Mouse (Mus musculus) CH12.LX (cell line): ENCODE results near the gene Tvp23b.

Experiments
- BHLHE40 ChIP-seq: IDR thresholded peaks from 2 replicates; pipeline ENCODE4 v1.6.1; 2011; ENCODE audit warnings: mild to moderate bottlenecking, low read depth, low read length, improper control_type of control experiment
- CHD1 ChIP-seq: IDR thresholded peaks from 2 replicates; pipeline ENCODE4 v1.6.1; 2012; ENCODE audit warnings: low read depth, low read length, improper control_type of control experiment, inconsistent platforms
- CHD2 ChIP-seq: IDR thresholded peaks from 2 replicates; pipeline ENCODE4 v1.6.1; 2011; ENCODE audit warnings: low read length, improper control_type of control experiment
- CTCF ChIP-seq, 2 experiments: IDR thresholded peaks in 1 of 2; conservative IDR thresholded peaks in 1 of 2; 2 replicates each; pipeline ENCODE4 v1.5.1; 2011 to 2012; ENCODE audit warnings: low read depth in 2 of 2, low read length in 2 of 2, improper control_type of control experiment in 1 of 2, inconsistent platforms in 1 of 2, mild to moderate bottlenecking in 1 of 2, moderate library complexity in 1 of 2
- EP300 ChIP-seq: IDR thresholded peaks from 2 replicates; pipeline ENCODE4 v1.6.1; 2011; ENCODE audit warnings: low read length, improper control_type of control experiment
- MAFK ChIP-seq: IDR thresholded peaks from 2 replicates; pipeline ENCODE4 v1.6.1; 2011; ENCODE audit warnings: low read length, improper control_type of control experiment; ENCODE audit not compliant: insufficient replicate concordance
- MAX ChIP-seq: IDR thresholded peaks from 2 replicates; pipeline ENCODE4 v1.6.1; 2011; ENCODE audit warnings: low read length, improper control_type of control experiment
- NRF1 ChIP-seq: IDR thresholded peaks from 2 replicates; pipeline ENCODE4 v1.6.1; 2014; ENCODE audit warnings: low read depth, mild to moderate bottlenecking, inconsistent platforms, low read length, improper control_type of control experiment, moderate library complexity
- POLR2A ChIP-seq: IDR thresholded peaks from 2 replicates; pipeline ENCODE4 v1.6.1; 2011; ENCODE audit warnings: low read depth, mild to moderate bottlenecking, improper control_type of control experiment, low read length
- RCOR1 ChIP-seq: conservative IDR thresholded peaks from 2 replicates; pipeline ENCODE4 v1.6.1; 2012; ENCODE audit warnings: low read depth, mild to moderate bottlenecking, inconsistent platforms, low read length, improper control_type of control experiment
- TBP ChIP-seq: conservative IDR thresholded peaks from 2 replicates; pipeline ENCODE4 v1.6.1; 2011; ENCODE audit warnings: low read depth, low read length, improper control_type of control experiment
- ZC3H11A ChIP-seq: IDR thresholded peaks from 2 replicates; pipeline ENCODE4 v1.6.1; 2012; ENCODE audit warnings: low read depth, mild to moderate bottlenecking, inconsistent platforms, low read length, improper control_type of control experiment

DNA sequence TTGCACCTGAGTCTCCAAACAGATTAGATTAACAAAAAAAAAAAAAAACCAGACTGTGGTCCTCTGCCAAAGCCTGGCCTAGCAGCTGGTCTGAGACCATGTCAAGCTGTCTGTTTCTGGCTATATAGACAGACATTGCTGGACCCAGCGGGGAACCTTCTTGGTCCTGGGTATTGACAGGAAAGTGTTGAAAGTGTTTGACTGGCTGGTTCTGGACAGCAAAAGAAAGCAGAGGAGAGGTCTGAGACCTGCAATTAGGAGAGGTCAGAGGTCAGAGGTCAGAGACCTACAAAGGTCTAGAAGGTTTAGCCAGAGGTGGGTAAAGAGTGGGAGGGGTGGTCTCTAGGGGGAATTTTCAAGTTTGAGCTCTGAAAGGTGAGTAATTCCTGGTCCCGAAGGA is 31.0 kb upstream of the Tvp23b start:
- no peak for TF ChIP-seq CTCF (conservative IDR thresholded peaks at IDR 0.05 in 1 of 2, IDR thresholded peaks at IDR 0.05 in 1 of 2; ENCODE audit: low read depth in 2 of 2, low read length in 2 of 2)
- no peak for TF ChIP-seq POLR2A
- TF ChIP-seq ZC3H11A: no peak
- TF ChIP-seq NRF1: no peak
- TF ChIP-seq CHD1: no peak
- no peak for TF ChIP-seq TBP
- TF ChIP-seq MAFK: no peak
- TF ChIP-seq MAX: no peak
- no peak for TF ChIP-seq EP300
- TF ChIP-seq CHD2: no peak
- TF ChIP-seq BHLHE40: no peak
- TF ChIP-seq RCOR1: no peak
